Mouse (Mus musculus): Measurements from ENCODE around the gene Dnase2a. TPM values are rescaled to one million over a fixed set of nuclear protein-coding genes. Genes with fewer than 3 reads are reported as not detected.

Dnase2a gene
- polyA plus RNA-seq, 1 experiment from 2014 or later = 8.7 TPM

DNA sequence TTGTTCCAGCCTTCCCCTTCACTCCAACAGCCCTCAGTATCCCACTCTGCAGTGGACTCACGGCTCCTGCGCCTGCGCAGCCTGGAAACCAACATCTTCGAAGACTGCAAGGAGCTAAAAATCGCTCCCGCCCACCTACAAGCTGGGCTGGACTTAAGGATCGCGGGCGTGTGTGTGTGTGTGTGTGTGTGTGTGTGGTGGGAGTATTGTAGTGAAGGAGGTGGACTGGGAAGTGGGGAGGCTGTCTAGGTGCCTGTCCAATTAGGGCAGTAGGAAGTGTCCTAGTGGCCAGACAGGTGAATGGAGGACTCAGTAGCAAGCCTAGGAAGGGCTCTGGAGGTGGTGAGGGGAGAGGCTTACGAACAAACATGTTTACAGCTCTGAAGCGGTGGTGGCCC lies 36.9 kb downstream of the Dnase2a start:
- Histone ChIP-seq H3K9ac (no peak overlapping the region), H3K27me3 (replicated peaks) (peaks cover 53% of the 10 kb centered on the region), H3K27ac (no peak overlapping the region), H3K36me3 (no peaks in the 10 kb centered on the region), H3K9me3 (no peaks in the 10 kb centered on the region), H3K4me1 (replicated peaks) (peaks cover 21% of the 10 kb centered on the region), H3K4me2 (replicated peaks) (peak overlapping the region; percentile 74; the same call in 1 of the 2 replicates), H3K4me3 (replicated peaks) (no peak overlapping the region)
- ATAC-seq = peak; percentile 27; the same call in 1 of the 2 replicates
- WGBS = 3% methylated on average over 11 of the region's 11 CpGs

DNA sequence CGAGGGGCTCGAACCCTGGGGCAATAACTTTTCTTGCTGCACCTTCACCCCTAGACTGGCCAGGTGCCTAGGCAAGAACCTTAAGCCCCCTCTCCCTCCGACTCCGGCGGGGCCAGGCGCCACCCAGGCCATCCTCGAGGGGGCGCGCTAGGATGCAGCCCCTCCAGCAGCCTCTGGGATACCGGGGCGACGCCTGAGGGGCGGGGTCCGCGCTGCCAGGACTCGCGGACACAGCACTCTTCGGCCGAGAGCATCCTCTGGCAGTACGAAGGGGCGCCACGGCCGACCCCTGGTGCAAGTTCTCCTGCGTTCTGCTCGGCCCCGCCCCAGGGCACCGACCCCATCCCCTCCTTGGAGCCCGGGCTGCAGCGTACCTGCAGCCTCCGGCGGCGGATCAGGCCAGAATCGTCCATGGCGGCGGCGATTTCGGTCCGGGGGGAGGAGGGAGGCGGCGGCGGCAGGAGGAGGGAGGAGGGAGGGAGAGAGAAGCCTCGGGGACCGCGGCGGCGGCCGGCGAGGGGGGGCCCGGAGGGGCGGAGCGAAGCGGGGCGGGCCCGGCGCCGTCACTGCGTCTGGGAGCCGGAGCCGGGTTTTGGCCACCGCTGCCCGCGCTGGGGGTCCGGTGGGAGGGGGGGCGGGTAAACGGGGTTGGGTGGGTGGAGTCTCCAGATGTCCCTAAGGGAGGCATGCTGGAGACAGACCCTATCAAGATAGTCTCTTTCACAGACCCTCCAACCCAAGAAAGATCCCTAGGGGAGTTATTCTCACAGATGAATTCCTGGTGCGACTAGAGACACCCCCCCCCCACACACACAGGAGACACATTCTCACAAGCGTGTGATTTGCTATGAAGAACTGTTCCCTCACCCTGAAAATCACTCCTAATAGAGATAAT lies 37.5 kb downstream of the Dnase2a start:
- no peaks in the 10 kb centered on the region for H3K9me3 ChIP-seq
- no peak overlapping the region for H3K9ac ChIP-seq
- H3K36me3 ChIP-seq = no peaks in the 10 kb centered on the region
- peak; percentile 44 for ATAC-seq
- peak overlapping the region; percentile 74 for H3K4me2 ChIP-seq (replicated peaks)
- 1% methylated on average over 51 of the region's 67 CpGs for WGBS
- H3K27ac ChIP-seq = no peak overlapping the region
- peaks cover 59% of the 10 kb centered on the region for H3K27me3 ChIP-seq (replicated peaks)
- peak overlapping the region; percentile 39 for H3K4me3 ChIP-seq (replicated peaks)
- H3K4me1 ChIP-seq (replicated peaks) = peaks cover 21% of the 10 kb centered on the region

DNA sequence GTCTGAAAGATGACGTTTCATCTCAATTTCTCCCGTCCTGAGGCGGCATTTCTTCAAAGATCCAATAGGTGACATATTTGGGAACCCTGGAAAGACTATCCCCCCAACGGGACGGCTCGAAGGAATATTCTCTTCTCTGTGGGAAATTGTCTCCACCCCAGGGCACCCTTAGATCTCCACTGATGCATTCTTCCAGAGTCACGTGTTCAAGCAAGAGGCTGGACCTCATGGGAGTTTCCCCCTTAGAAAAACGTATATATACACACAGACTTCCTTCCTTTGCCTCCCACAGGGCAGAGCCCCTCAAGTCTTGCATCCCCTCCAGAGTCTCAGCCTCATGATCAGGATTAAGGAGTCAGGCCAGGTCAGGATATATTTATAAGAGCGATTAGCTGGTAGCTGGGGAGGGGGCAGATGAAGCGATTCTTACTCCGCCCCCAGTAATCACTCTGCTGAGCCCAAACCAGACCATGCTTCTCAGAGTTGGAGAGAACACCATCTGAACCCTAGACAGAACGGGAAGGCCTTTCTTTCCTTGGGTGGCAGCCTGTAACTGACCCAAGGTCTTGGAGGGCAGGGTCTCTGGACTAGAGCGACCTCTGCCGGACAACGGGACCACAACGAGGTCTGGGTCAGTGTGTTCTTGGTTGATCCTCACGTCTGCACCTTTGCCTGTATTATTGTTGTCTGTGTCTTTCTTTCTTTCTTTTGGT lies 38.3 kb downstream of the Dnase2a start, which contains the start of gene Rtbdn:
Gene Rtbdn (plus strand): TSS at position 464 of the 713 bp plus-strand sequence.
- 0 out of 2 replicates have a peak, but pooled peaks have one; percentile 26 for ATAC-seq
- H3K27ac ChIP-seq = no peak within 1 kb of the TSS
- H3K9ac ChIP-seq = no peak within 1 kb of the TSS
- no peaks in the 10 kb centered on the region for H3K9me3 ChIP-seq
- peak within 1 kb of the TSS; percentile 39 for H3K4me3 ChIP-seq (replicated peaks)
- peaks cover 21% of the 10 kb centered on the region for H3K4me1 ChIP-seq (replicated peaks)
- H3K27me3 ChIP-seq (replicated peaks) = peaks cover 65% of the 10 kb centered on the region
- no peaks in the 10 kb centered on the region for H3K36me3 ChIP-seq
- 14% methylated on average over 17 of the region's 17 CpGs for WGBS
- peak within 1 kb of the TSS; percentile 74 for H3K4me2 ChIP-seq (replicated peaks)

DNA sequence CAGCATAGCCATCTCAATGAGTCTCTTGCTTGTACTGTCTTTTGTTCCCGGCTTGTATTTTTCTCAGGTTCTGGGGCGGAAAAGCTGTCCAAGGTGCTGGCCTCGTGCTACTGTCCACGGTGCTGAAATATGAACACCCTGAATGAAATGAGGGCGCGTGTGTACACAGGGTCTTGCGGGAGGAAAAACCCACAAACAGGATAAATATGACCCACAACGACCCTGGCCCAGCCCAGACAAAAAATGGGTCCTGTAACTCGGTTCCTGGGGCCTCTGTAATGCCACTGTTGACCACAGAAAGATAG lies 38.8 kb downstream of the Dnase2a start:
- H3K27ac ChIP-seq = no peak overlapping the region
- no peak overlapping the region for H3K9ac ChIP-seq
- H3K4me3 ChIP-seq (replicated peaks) = no peak overlapping the region
- H3K4me1 ChIP-seq (replicated peaks) = peaks cover 21% of the 10 kb centered on the region
- H3K4me2 ChIP-seq (replicated peaks) = no peak overlapping the region
- H3K27me3 ChIP-seq (replicated peaks) = peaks cover 61% of the 10 kb centered on the region
- ATAC-seq = peak; percentile 24; the same call in 1 of the 2 replicates
- H3K9me3 ChIP-seq = no peaks in the 10 kb centered on the region
- 16% methylated on average over 9 of the region's 9 CpGs for WGBS
- no peaks in the 10 kb centered on the region for H3K36me3 ChIP-seq

DNA sequence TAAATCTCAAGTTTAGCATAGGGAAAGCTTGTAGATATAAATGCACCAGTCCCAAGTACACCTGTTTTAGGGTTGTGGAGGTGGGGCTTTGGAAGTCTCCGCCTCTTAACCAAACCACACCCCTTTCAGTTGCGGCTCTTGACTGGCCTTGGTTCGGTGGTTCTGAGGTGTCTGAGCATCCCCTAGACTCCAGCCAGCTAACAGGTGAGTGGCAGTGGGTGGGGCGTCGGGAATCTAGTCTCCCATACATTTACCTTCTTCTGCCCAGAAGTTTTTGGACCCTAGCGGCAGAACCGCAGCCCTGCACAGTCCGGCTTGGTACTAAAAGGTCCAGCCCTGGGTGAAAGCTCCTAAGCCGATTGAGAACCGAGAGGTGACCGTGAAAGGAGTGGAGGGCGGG lies 41.4 kb downstream of the Dnase2a start:
- H3K36me3 ChIP-seq = no peaks in the 10 kb centered on the region
- no peak overlapping the region for H3K27ac ChIP-seq
- H3K4me1 ChIP-seq (replicated peaks) = peaks cover 21% of the 10 kb centered on the region
- 24% methylated on average over 12 of the region's 12 CpGs for WGBS
- no peaks in the 10 kb centered on the region for H3K9me3 ChIP-seq
- H3K4me3 ChIP-seq (replicated peaks) = no peak overlapping the region
- ATAC-seq = no peak
- no peak overlapping the region for H3K9ac ChIP-seq
- peaks cover 53% of the 10 kb centered on the region for H3K27me3 ChIP-seq (replicated peaks)
- H3K4me2 ChIP-seq (replicated peaks) = no peak overlapping the region

DNA sequence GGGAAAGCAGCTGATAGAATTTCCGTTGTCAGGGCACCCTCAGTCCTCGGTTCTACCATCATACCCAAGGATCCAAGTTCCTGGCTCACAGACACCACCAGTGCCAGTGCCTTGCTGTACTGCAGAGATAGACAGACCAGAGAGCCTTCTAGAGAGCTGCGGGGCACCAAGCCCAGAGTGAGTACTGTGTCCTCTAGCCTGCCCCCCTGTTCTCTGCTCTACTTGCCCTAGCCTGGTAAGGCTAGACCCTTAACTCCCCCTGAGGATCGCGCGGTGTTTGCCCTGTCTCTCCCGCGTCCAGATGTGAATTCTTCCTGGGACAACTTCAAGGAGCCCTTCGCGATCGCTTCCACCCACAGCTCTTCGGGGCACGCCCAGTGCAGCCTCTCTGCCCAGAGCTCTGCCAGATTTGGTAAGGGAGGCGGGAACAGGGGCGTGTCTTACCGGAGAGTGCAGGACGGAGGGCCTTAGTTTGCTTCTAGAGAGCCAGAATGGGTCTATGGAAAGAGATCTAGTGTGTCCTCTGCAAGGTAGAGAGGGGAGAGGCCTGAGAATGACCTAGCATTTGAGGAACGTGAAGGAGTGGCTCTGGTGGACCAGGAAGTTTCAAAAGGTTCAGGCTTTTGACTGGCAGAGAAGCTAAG lies 44.4 kb downstream of the Dnase2a start:
- H3K9ac ChIP-seq = no peak overlapping the region
- no peaks in the 10 kb centered on the region for H3K9me3 ChIP-seq
- no peaks in the 10 kb centered on the region; the same call in 1 of the 2 replicates for H3K36me3 ChIP-seq
- H3K4me2 ChIP-seq (replicated peaks) = peak overlapping the region; percentile 49
- H3K27ac ChIP-seq = no peak overlapping the region
- H3K4me3 ChIP-seq (replicated peaks) = peak overlapping the region; percentile 10; the same call in 1 of the 2 replicates
- ATAC-seq = peak; percentile 71
- 6% methylated on average over 18 of the region's 18 CpGs for whole genome bisulfite sequencing
- 0 out of 2 replicates have a peak, but pooled peaks cover 5% of the 10 kb centered on the region for H3K4me1 ChIP-seq (replicated peaks)
- peaks cover 27% of the 10 kb centered on the region for H3K27me3 ChIP-seq (replicated peaks)

DNA sequence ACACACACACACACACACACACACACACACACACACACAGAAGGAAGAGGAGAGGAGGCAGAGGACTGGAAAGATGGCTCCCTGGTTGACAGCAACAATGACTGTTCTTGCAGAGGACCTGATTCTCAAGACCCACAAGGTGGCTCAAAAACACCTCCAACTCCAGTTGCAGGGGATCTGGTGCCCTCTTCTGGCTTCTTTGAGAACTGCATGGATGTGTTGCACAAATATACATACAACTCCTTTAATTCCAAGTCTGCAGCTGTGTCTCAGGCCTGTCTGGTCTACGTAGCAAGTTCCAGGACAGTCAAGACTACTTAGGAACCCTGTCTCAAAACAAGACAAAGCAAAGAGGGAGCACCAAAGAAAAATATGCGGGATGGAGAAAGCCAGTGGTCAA lies 48.4 kb downstream of the Dnase2a start:
- peaks cover 15% of the 10 kb centered on the region; the same call in 1 of the 2 replicates for H3K36me3 ChIP-seq
- 45% methylated on average over 2 of the region's 2 CpGs for WGBS

DNA sequence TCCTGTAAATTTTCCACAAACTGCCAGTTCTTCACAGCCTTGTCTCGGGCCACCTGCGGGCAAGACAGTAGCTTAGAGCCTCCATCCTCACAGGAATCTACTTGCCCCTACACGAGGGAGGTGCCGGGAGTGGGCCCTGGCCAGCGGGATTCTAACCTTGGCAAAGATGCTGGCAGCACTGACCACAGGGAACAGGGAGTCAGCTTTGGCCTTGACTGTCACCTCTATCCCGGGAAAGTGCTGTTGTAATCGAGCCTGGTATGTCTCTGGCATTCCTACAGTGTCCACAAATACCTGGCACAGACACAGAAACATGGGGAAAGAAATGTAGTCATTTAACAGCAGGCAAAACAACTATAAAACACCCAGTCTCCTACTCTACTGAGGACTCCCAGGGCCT lies 51.5 kb downstream of the Dnase2a start:
- no peak overlapping the region for H3K9ac ChIP-seq
- peaks cover under 1% of the 10 kb centered on the region; the same call in 1 of the 2 replicates for H3K4me1 ChIP-seq (replicated peaks)
- no peak overlapping the region for H3K4me2 ChIP-seq (replicated peaks)
- H3K4me3 ChIP-seq (replicated peaks) = no peak overlapping the region
- H3K9me3 ChIP-seq = no peaks in the 10 kb centered on the region
- peaks cover 16% of the 10 kb centered on the region; the same call in 1 of the 2 replicates for H3K36me3 ChIP-seq
- ATAC-seq = no peak
- no peak overlapping the region for H3K27ac ChIP-seq
- H3K27me3 ChIP-seq (replicated peaks) = no peaks in the 10 kb centered on the region
- WGBS = 90% methylated on average over 7 of the region's 7 CpGs

More for the DNA sequence above, 48.4 kb downstream of the Dnase2a start:
- ATAC-seq = no peak
- Histone ChIP-seq H3K4me2 (replicated peaks) (no peak overlapping the region), H3K9me3 (no peaks in the 10 kb centered on the region), H3K9ac (no peak overlapping the region), H3K27me3 (replicated peaks) (0 out of 2 replicates have a peak, but pooled peaks cover 4% of the 10 kb centered on the region), H3K4me3 (replicated peaks) (no peak overlapping the region), H3K27ac (no peak overlapping the region), H3K4me1 (replicated peaks) (0 out of 2 replicates have a peak, but pooled peaks cover 5% of the 10 kb centered on the region)

DNA sequence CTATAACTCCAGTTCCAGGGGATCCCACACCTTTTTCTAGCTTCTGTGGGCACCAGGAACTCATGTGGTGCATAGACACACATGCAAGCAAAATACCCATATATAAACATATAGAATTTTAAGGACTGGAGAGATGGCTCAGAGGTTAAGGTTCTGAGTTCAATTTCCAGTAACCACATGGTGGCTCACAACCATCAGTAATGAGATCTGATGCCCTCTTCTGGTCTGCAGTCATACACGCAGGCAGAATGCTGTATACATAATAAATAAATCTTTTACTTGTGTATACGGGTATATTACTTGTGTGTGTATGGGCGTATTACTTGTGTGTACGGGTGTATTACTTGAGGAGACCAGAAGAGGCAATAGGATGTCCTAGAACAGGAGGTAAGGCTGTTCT lies 55.6 kb downstream of the Dnase2a start:
- WGBS = 82% methylated on average over 4 of the region's 4 CpGs
- Histone ChIP-seq H3K4me2 (replicated peaks) (no peak overlapping the region), H3K27ac (no peak overlapping the region), H3K9me3 (no peaks in the 10 kb centered on the region), H3K4me3 (replicated peaks) (no peak overlapping the region), H3K27me3 (replicated peaks) (no peaks in the 10 kb centered on the region), H3K36me3 (0 out of 2 replicates have a peak, but pooled peaks cover 11% of the 10 kb centered on the region), H3K9ac (no peak overlapping the region), H3K4me1 (replicated peaks) (peaks cover 18% of the 10 kb centered on the region)
- no peak for ATAC-seq

DNA sequence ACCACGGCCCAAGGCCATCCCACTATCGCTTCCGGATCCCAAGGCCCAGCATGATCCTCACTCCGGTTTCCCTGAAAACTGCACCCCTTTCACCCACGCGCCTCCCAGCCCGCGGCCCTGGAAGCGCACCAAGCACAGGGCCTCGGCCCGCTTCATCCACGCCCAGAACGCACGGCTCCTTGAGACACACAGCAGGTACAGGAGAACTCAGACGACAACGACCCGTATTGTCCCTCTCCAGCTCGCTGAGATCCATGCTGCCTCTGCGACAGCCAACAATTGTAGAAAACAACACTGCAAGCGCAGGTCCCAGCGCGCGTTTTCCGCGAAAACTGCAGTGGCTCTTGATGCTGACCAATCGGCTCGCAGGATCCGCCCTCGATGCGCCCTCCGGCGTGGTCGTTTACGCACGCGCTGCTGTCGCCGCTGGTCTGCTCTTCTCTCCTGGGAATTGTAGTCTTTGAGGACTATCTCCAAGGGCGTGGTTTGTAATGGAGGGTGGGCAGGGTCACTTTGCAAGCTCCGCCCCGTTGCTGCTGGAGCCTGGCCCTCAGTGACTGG lies 57.5 kb downstream of the Dnase2a start:
- under 1% methylated on average over 41 of the region's 41 CpGs for WGBS
- H3K4me1 ChIP-seq (replicated peaks) = peaks cover 22% of the 10 kb centered on the region
- no peaks in the 10 kb centered on the region for H3K9me3 ChIP-seq
- peak overlapping the region; percentile 93 for H3K4me2 ChIP-seq (replicated peaks)
- H3K27ac ChIP-seq = peak overlapping the region; percentile 83
- H3K9ac ChIP-seq = peak overlapping the region; percentile 69
- no peaks in the 10 kb centered on the region for H3K27me3 ChIP-seq (replicated peaks)
- ATAC-seq = peak; percentile 89
- peak overlapping the region; percentile 74 for H3K4me3 ChIP-seq (replicated peaks)
- H3K36me3 ChIP-seq = 0 out of 2 replicates have a peak, but pooled peaks cover 3% of the 10 kb centered on the region

DNA sequence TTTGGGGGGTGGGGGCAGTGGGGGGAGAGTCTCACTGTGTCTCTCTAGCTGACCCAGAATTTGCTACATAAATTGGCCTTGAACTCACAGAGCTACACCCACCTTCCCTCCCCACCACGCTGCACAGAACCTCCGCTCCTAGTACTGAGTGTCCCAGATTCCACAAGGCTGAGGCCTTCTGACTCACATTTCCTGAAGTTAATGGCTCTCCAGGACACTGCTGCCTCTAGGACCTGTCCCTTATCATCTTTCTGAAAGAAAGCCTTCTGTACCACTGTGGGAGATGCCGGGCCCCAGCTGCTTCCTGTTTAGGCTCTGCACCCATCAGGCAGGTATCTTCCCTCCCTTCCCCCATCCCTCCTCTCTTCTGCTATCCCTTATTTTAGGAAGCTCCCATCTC lies 58.2 kb downstream of the Dnase2a start:
- Histone ChIP-seq H3K4me1 (replicated peaks) (peaks cover 27% of the 10 kb centered on the region), H3K27me3 (replicated peaks) (no peaks in the 10 kb centered on the region), H3K36me3 (peaks cover 11% of the 10 kb centered on the region; the same call in 1 of the 2 replicates), H3K4me2 (replicated peaks) (peak overlapping the region; percentile 93), H3K9me3 (no peaks in the 10 kb centered on the region), H3K27ac (peak overlapping the region; percentile 25; the same call in 1 of the 2 replicates), H3K4me3 (replicated peaks) (no peak overlapping the region), H3K9ac (no peak overlapping the region)
- 0 out of 2 replicates have a peak, but pooled peaks have one; percentile 0 for ATAC-seq
- WGBS = 25% methylated on average over 3 of the region's 3 CpGs

All from intestine, embryonic 15.5 days (tissue).